Mouse (Mus musculus): ENCODE measurements around the gene Nup62. TPM values are rescaled to one million over a fixed set of nuclear protein-coding genes. Genes with fewer than 3 reads are reported as not detected.

Nup62 gene
- polyA plus RNA-seq, 1 experiment from 2014 or later = 56.6 TPM

GRCm38 (mm10) chr7:44860576-44861428 lies 44.9 kb downstream of the Nup62 start:
- H3K9me3 ChIP-seq (ENCODE audit: control insufficient read depth, low read depth, low read length) = no peaks in the 10 kb centered on the region
- peaks cover 46% of the 10 kb centered on the region for H3K36me3 ChIP-seq (ENCODE audit: control insufficient read depth, insufficient read depth, low read length)
- ATAC-seq (ENCODE audit: insufficient number of reproducible peaks, insufficient read depth, low FRiP score, low read depth) = peak; percentile 51
- peak overlapping the region; percentile 21; the same call in 1 of the 2 replicates for H3K27ac ChIP-seq (ENCODE audit: low read length)
- H3K27me3 ChIP-seq (ENCODE audit: control insufficient read depth, insufficient read depth, low read length) = no peaks in the 10 kb centered on the region
- H3K4me1 ChIP-seq (ENCODE audit: control insufficient read depth, insufficient read depth, low read length) = peaks cover 25% of the 10 kb centered on the region
- 50% methylated on average over 22 of the region's 22 CpGs for WGBS
- no peak overlapping the region for H3K4me2 ChIP-seq (replicated peaks; ENCODE audit: low read depth, low read length)
- no peak overlapping the region for H3K4me3 ChIP-seq (ENCODE audit: low read depth, low read length)
- no peak overlapping the region for H3K9ac ChIP-seq (replicated peaks; ENCODE audit: low read depth, low read length)

- Histone ChIP-seq H3K27me3 (ENCODE audit: control insufficient read depth, insufficient read depth, low read length) (no peaks in the 10 kb centered on the region), H3K4me3 (ENCODE audit: low read depth, low read length) (no peak overlapping the region), H3K4me1 (ENCODE audit: control insufficient read depth, insufficient read depth, low read length) (peaks cover 29% of the 10 kb centered on the region), H3K36me3 (ENCODE audit: control insufficient read depth, insufficient read depth, low read length) (peaks cover 52% of the 10 kb centered on the region), H3K9ac (replicated peaks; ENCODE audit: low read depth, low read length) (no peak overlapping the region), H3K9me3 (ENCODE audit: control insufficient read depth, low read depth, low read length) (no peaks in the 10 kb centered on the region), H3K27ac (ENCODE audit: low read length) (no peak overlapping the region), H3K4me2 (replicated peaks; ENCODE audit: low read depth, low read length) (no peak overlapping the region)
- ATAC-seq (ENCODE audit: insufficient number of reproducible peaks, insufficient read depth, low FRiP score, low read depth) = no peak
- WGBS = 82% methylated on average over 14 of the region's 14 CpGs
Observed at GRCm38 (mm10) chr7:44861429-44861816, 45.5 kb downstream of the Nup62 start.

GRCm38 (mm10) chr7:44862434-44862833 lies 46.5 kb downstream of the Nup62 start:
- no peaks in the 10 kb centered on the region for H3K27me3 ChIP-seq (ENCODE audit: control insufficient read depth, insufficient read depth, low read length)
- no peaks in the 10 kb centered on the region for H3K9me3 ChIP-seq (ENCODE audit: control insufficient read depth, low read depth, low read length)
- H3K27ac ChIP-seq (ENCODE audit: low read length) = no peak overlapping the region
- peaks cover 37% of the 10 kb centered on the region for H3K4me1 ChIP-seq (ENCODE audit: control insufficient read depth, insufficient read depth, low read length)
- H3K36me3 ChIP-seq (ENCODE audit: control insufficient read depth, insufficient read depth, low read length) = peaks cover 54% of the 10 kb centered on the region
- H3K4me3 ChIP-seq (ENCODE audit: low read depth, low read length) = no peak overlapping the region
- 88% methylated on average over 8 of the region's 8 CpGs for WGBS
- no peak for ATAC-seq (ENCODE audit: insufficient number of reproducible peaks, insufficient read depth, low FRiP score, low read depth)
- H3K9ac ChIP-seq (replicated peaks; ENCODE audit: low read depth, low read length) = no peak overlapping the region
- no peak overlapping the region for H3K4me2 ChIP-seq (replicated peaks; ENCODE audit: low read depth, low read length)

GRCm38 (mm10) chr7:44863210-44863609 lies 47.3 kb downstream of the Nup62 start:
- ATAC-seq (ENCODE audit: insufficient number of reproducible peaks, insufficient read depth, low FRiP score, low read depth) = no peak
- Histone ChIP-seq H3K4me3 (ENCODE audit: low read depth, low read length) (no peak overlapping the region), H3K4me1 (ENCODE audit: control insufficient read depth, insufficient read depth, low read length) (peaks cover 38% of the 10 kb centered on the region), H3K27me3 (ENCODE audit: control insufficient read depth, insufficient read depth, low read length) (no peaks in the 10 kb centered on the region), H3K27ac (ENCODE audit: low read length) (no peak overlapping the region), H3K9ac (replicated peaks; ENCODE audit: low read depth, low read length) (no peak overlapping the region), H3K36me3 (ENCODE audit: control insufficient read depth, insufficient read depth, low read length) (peaks cover 54% of the 10 kb centered on the region), H3K9me3 (ENCODE audit: control insufficient read depth, low read depth, low read length) (no peaks in the 10 kb centered on the region), H3K4me2 (replicated peaks; ENCODE audit: low read depth, low read length) (no peak overlapping the region)
- WGBS = 85% methylated on average over 13 of the region's 14 CpGs

- H3K27me3 ChIP-seq (ENCODE audit: control insufficient read depth, insufficient read depth, low read length) = no peaks in the 10 kb centered on the region
- no peak overlapping the region for H3K4me2 ChIP-seq (replicated peaks; ENCODE audit: low read depth, low read length)
- H3K4me1 ChIP-seq (ENCODE audit: control insufficient read depth, insufficient read depth, low read length) = peaks cover 39% of the 10 kb centered on the region
- H3K36me3 ChIP-seq (ENCODE audit: control insufficient read depth, insufficient read depth, low read length) = peaks cover 54% of the 10 kb centered on the region
- no peak overlapping the region for H3K4me3 ChIP-seq (ENCODE audit: low read depth, low read length)
- WGBS = 81% methylated on average over 11 of the region's 11 CpGs
- no peak overlapping the region for H3K9ac ChIP-seq (replicated peaks; ENCODE audit: low read depth, low read length)
- H3K9me3 ChIP-seq (ENCODE audit: control insufficient read depth, low read depth, low read length) = no peaks in the 10 kb centered on the region
- H3K27ac ChIP-seq (ENCODE audit: low read length) = no peak overlapping the region
- no peak for ATAC-seq (ENCODE audit: insufficient number of reproducible peaks, insufficient read depth, low FRiP score, low read depth)
Observed at GRCm38 (mm10) chr7:44863982-44864494, 48.1 kb downstream of the Nup62 start.

- Histone ChIP-seq H3K9ac (replicated peaks; ENCODE audit: low read depth, low read length) (no peak overlapping the region), H3K36me3 (ENCODE audit: control insufficient read depth, insufficient read depth, low read length) (peaks cover 50% of the 10 kb centered on the region), H3K27ac (ENCODE audit: low read length) (no peak overlapping the region), H3K27me3 (ENCODE audit: control insufficient read depth, insufficient read depth, low read length) (no peaks in the 10 kb centered on the region), H3K4me1 (ENCODE audit: control insufficient read depth, insufficient read depth, low read length) (peaks cover 39% of the 10 kb centered on the region), H3K4me3 (ENCODE audit: low read depth, low read length) (no peak overlapping the region), H3K4me2 (replicated peaks; ENCODE audit: low read depth, low read length) (no peak overlapping the region), H3K9me3 (ENCODE audit: control insufficient read depth, low read depth, low read length) (no peaks in the 10 kb centered on the region)
- WGBS = 81% methylated on average over 24 of the region's 24 CpGs
- ATAC-seq (ENCODE audit: insufficient number of reproducible peaks, insufficient read depth, low FRiP score, low read depth) = no peak
Observed at GRCm38 (mm10) chr7:44864595-44865542, 49.0 kb downstream of the Nup62 start.

GRCm38 (mm10) chr7:44866276-44867009 lies 50.6 kb downstream of the Nup62 start:
- 43% methylated on average over 15 of the region's 15 CpGs for WGBS
- Histone ChIP-seq H3K9ac (replicated peaks; ENCODE audit: low read depth, low read length) (no peak overlapping the region), H3K27ac (ENCODE audit: low read length) (peak overlapping the region; percentile 39), H3K4me1 (ENCODE audit: control insufficient read depth, insufficient read depth, low read length) (peaks cover 35% of the 10 kb centered on the region), H3K9me3 (ENCODE audit: control insufficient read depth, low read depth, low read length) (no peaks in the 10 kb centered on the region), H3K36me3 (ENCODE audit: control insufficient read depth, insufficient read depth, low read length) (peaks cover 47% of the 10 kb centered on the region), H3K4me2 (replicated peaks; ENCODE audit: low read depth, low read length) (peak overlapping the region; percentile 82), H3K27me3 (ENCODE audit: control insufficient read depth, insufficient read depth, low read length) (no peaks in the 10 kb centered on the region), H3K4me3 (ENCODE audit: low read depth, low read length) (peak overlapping the region; percentile 15; the same call in 1 of the 2 replicates)
- ATAC-seq (ENCODE audit: insufficient number of reproducible peaks, insufficient read depth, low FRiP score, low read depth) = no peak
